Mouse (Mus musculus) midbrain, embryonic 14.5 days (tissue): Measurements from ENCODE around the gene Srgap2. TPM values are rescaled to one million over a fixed set of nuclear protein-coding genes. Genes with fewer than 3 reads are reported as not detected.

Experiments used
- ATAC-seq: fragments of 200-750 bp; cut with Nextera tagmentation; 2 replicates; pipeline ENCODE4 v1.8.0; 2017; ENCODE audit warnings: moderate number of reproducible peaks, moderate library complexity; ENCODE audit not compliant: low FRiP score, low TSS enrichment
- DNase-seq: peaks from one replicate; pipeline ENCODE4 v3.0.0-alpha.2; 2015
- H3K27ac ChIP-seq: fragments of 300-500 bp; sonication (generic); replicated peaks from 2 replicates; pipeline ENCODE4 v1.5.1; 2014; ENCODE audit warnings: mild to moderate bottlenecking, low read depth, low read length, moderate library complexity
- H3K27me3 ChIP-seq: fragments of 300-500 bp; sonication (generic); 2 replicates; pipeline ENCODE4 v1.6.1; 2014; ENCODE audit warnings: low read length, control low read depth, mixed read lengths; ENCODE audit not compliant: control insufficient read depth, insufficient read depth
- H3K36me3 ChIP-seq: fragments of 300-500 bp; sonication (generic); 2 replicates; pipeline ENCODE4 v1.6.1; 2014; ENCODE audit warnings: low read length, control low read depth; ENCODE audit not compliant: control insufficient read depth, insufficient read depth
- H3K4me1 ChIP-seq: fragments of 300-500 bp; sonication (generic); 2 replicates; pipeline ENCODE4 v1.6.1; 2014; ENCODE audit warnings: mild to moderate bottlenecking, antibody characterized with exemption, low read length, control low read depth; ENCODE audit not compliant: control insufficient read depth, insufficient read depth
- H3K4me2 ChIP-seq: fragments of 300-500 bp; sonication (generic); 2 replicates; pipeline ENCODE4 v1.6.1; 2014; ENCODE audit warnings: mild to moderate bottlenecking, low read length, moderate library complexity
- H3K4me3 ChIP-seq: fragments of 300-500 bp; sonication (generic); replicated peaks from 2 replicates; pipeline ENCODE4 v1.5.1; 2014; ENCODE audit warnings: low read depth, low read length
- H3K9ac ChIP-seq: fragments of 300-500 bp; sonication (generic); replicated peaks from 2 replicates; pipeline ENCODE4 v1.6.1; 2014; ENCODE audit warnings: mild to moderate bottlenecking, low read length, moderate library complexity
- H3K9me3 ChIP-seq: fragments of 300-500 bp; sonication (generic); 2 replicates; pipeline ENCODE4 v1.6.1; 2016; ENCODE audit warnings: low read length, control low read depth, mixed read lengths; ENCODE audit not compliant: control insufficient read depth
- WGBS: fragments of 180-500 bp; shearing (Covaris S2); extraction: QIAGEN DNeasy Blood & Tissue Kit; methylation state at CpG from one replicate; pipeline ENCODE4 v1.1.7; 2014; 5-methylcytosine and 5-hydroxymethylcytosine counted together
- polyA plus RNA-seq: library from polyadenylated mRNA; unstranded; fragments of >200 nt; fragmentation: Nextera tagmentation; extraction: Ambion mirVana; gene quantifications from 2 replicates; pipeline ENCODE4 v1.2.1, GENCODE M21; 2014

Gene Srgap2
- polyA plus RNA-seq, 1 experiment from 2014 or later, result 30.8 TPM

- H3K27ac ChIP-seq, result no peak overlapping the region
- no peak for DNase-seq
- H3K36me3 ChIP-seq, result no peaks in the 10 kb centered on the region
- H3K4me1 ChIP-seq, result peaks cover 15% of the 10 kb centered on the region; the same call in 1 of the 2 replicates
- H3K4me3 ChIP-seq, result no peak overlapping the region
- WGBS, result 75% methylated on average over 4 of the region's 4 CpGs
- ATAC-seq, result no peak
- no peak overlapping the region for H3K4me2 ChIP-seq
- no peaks in the 10 kb centered on the region for H3K9me3 ChIP-seq
- no peaks in the 10 kb centered on the region for H3K27me3 ChIP-seq
- no peak overlapping the region for H3K9ac ChIP-seq
Measured at GRCm38 (mm10) chr1:131420660-131421059, 106.5 kb downstream of the Srgap2 start.

- WGBS, result 56% methylated on average over 3 of the region's 3 CpGs
- H3K4me2 ChIP-seq, result no peak overlapping the region
- H3K9me3 ChIP-seq, result no peaks in the 10 kb centered on the region
- DNase-seq (no peak), ATAC-seq (no peak)
- no peak overlapping the region for H3K27ac ChIP-seq
- peaks cover 15% of the 10 kb centered on the region; the same call in 1 of the 2 replicates for H3K4me1 ChIP-seq
- H3K4me3 ChIP-seq, result no peak overlapping the region
- no peaks in the 10 kb centered on the region for H3K27me3 ChIP-seq
- no peak overlapping the region for H3K9ac ChIP-seq
- no peaks in the 10 kb centered on the region for H3K36me3 ChIP-seq
Measured at GRCm38 (mm10) chr1:131419307-131419706, 107.8 kb downstream of the Srgap2 start.

- Histone ChIP-seq H3K9ac (no peak overlapping the region; the same call in 1 of the 2 replicates), H3K36me3 (no peaks in the 10 kb centered on the region), H3K4me3 (no peak overlapping the region), H3K4me1 (peaks cover 15% of the 10 kb centered on the region; the same call in 1 of the 2 replicates), H3K9me3 (no peaks in the 10 kb centered on the region), H3K27ac (peak overlapping the region; percentile 82), H3K27me3 (no peaks in the 10 kb centered on the region), H3K4me2 (peak overlapping the region; percentile 29)
- DNase-seq, result peak; percentile 68
- WGBS, result 42% methylated on average over 5 of the region's 5 CpGs
- peak; percentile 53; the same call in 1 of the 2 replicates for ATAC-seq
Measured at GRCm38 (mm10) chr1:131417821-131418660, 109.1 kb downstream of the Srgap2 start.

GRCm38 (mm10) chr1:131417059-131417750 is 109.9 kb downstream of the Srgap2 start:
- peak overlapping the region; percentile 29; the same call in 1 of the 2 replicates for H3K4me2 ChIP-seq
- H3K36me3 ChIP-seq, result no peaks in the 10 kb centered on the region
- peaks cover 15% of the 10 kb centered on the region; the same call in 1 of the 2 replicates for H3K4me1 ChIP-seq
- peak; percentile 37 for DNase-seq
- no peak overlapping the region for H3K9ac ChIP-seq
- no peaks in the 10 kb centered on the region for H3K9me3 ChIP-seq
- peak overlapping the region; percentile 82 for H3K27ac ChIP-seq
- 54% methylated on average over 5 of the region's 5 CpGs for WGBS
- no peak for ATAC-seq
- H3K27me3 ChIP-seq, result no peaks in the 10 kb centered on the region
- H3K4me3 ChIP-seq, result no peak overlapping the region

- DNase-seq (no peak), ATAC-seq (no peak)
- WGBS, result 78% methylated on average over 3 of the region's 3 CpGs
- Histone ChIP-seq H3K4me1 (no peaks in the 10 kb centered on the region), H3K4me2 (no peak overlapping the region), H3K36me3 (no peaks in the 10 kb centered on the region), H3K4me3 (no peak overlapping the region), H3K27me3 (no peaks in the 10 kb centered on the region), H3K9ac (no peak overlapping the region), H3K27ac (no peak overlapping the region), H3K9me3 (no peaks in the 10 kb centered on the region)
Measured at GRCm38 (mm10) chr1:131403567-131403966, 123.6 kb downstream of the Srgap2 start.

GRCm38 (mm10) chr1:131400844-131401243 is 126.3 kb downstream of the Srgap2 start:
- no peaks in the 10 kb centered on the region for H3K27me3 ChIP-seq
- H3K4me1 ChIP-seq, result no peaks in the 10 kb centered on the region
- WGBS, result 76% methylated on average over 3 of the region's 3 CpGs
- H3K36me3 ChIP-seq, result no peaks in the 10 kb centered on the region
- no peak for ATAC-seq
- no peak overlapping the region for H3K4me2 ChIP-seq
- DNase-seq, result peak; percentile 14
- H3K27ac ChIP-seq, result no peak overlapping the region
- H3K9ac ChIP-seq, result no peak overlapping the region
- H3K4me3 ChIP-seq, result no peak overlapping the region
- H3K9me3 ChIP-seq, result no peaks in the 10 kb centered on the region

GRCm38 (mm10) chr1:131398181-131398580 is 129.0 kb downstream of the Srgap2 start:
- no peak for ATAC-seq
- Histone ChIP-seq H3K27ac (no peak overlapping the region), H3K27me3 (no peaks in the 10 kb centered on the region), H3K4me2 (no peak overlapping the region), H3K4me3 (no peak overlapping the region), H3K9me3 (no peaks in the 10 kb centered on the region), H3K4me1 (no peaks in the 10 kb centered on the region), H3K9ac (no peak overlapping the region), H3K36me3 (no peaks in the 10 kb centered on the region)
- DNase-seq, result no peak

- 80% methylated on average over 3 of the region's 3 CpGs for WGBS
- H3K9me3 ChIP-seq, result no peaks in the 10 kb centered on the region
- no peak overlapping the region for H3K4me2 ChIP-seq
- H3K36me3 ChIP-seq, result no peaks in the 10 kb centered on the region
- no peak overlapping the region for H3K9ac ChIP-seq
- H3K4me3 ChIP-seq, result no peak overlapping the region
- H3K4me1 ChIP-seq, result peaks cover 4% of the 10 kb centered on the region; the same call in 1 of the 2 replicates
- ATAC-seq, result no peak
- no peaks in the 10 kb centered on the region for H3K27me3 ChIP-seq
- no peak for DNase-seq
- no peak overlapping the region for H3K27ac ChIP-seq
Measured at GRCm38 (mm10) chr1:131384406-131384805, 142.7 kb downstream of the Srgap2 start.
